Mouse (Mus musculus) layer of hippocampus, adult 9-11 months (tissue): ENCODE measurements around the gene Fam173b.

Experiments used
- DNase-seq: peaks from one replicate; pipeline ENCODE4 v3.0.0; 2022

The Fam173b gene

DNA sequence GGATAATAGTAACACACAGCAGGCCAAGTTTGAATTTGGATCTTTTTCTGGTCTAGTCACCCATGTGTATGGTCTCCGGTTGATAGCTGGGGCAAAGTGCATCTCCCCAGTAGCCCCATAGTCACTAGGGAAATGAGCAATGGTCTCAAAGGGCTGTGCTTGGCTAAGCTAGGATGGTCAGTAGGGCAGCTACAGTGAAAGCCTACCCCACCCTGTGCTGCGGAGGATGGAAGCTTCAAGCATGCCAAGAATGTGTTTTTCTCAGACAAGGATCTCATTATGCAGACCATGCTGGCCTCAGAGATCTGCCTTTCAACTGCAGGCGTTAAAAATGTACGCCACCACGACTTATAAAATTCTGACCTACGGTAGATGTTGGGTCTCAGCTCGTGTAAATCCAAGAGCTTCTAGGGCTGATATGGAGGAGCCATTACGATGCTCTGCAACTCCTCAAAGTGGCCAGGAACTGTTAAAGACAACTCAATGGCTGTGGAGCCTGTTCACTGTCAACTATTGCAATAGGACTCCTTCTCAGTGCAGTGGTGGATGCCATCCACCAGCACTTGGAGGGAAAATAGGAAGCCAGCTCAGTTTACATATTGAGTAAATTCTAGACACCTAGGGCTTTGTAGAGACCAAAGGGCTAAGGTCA is 12.5 kb upstream of the Fam173b start:
- no peak for DNase-seq

GRCm38 (mm10) chr15:31590176-31590575 is 11.5 kb upstream of the Fam173b start:
- no peak for DNase-seq

GRCm38 (mm10) chr15:31592531-31592930 is 9.1 kb upstream of the Fam173b start:
- DNase-seq: no peak

DNA sequence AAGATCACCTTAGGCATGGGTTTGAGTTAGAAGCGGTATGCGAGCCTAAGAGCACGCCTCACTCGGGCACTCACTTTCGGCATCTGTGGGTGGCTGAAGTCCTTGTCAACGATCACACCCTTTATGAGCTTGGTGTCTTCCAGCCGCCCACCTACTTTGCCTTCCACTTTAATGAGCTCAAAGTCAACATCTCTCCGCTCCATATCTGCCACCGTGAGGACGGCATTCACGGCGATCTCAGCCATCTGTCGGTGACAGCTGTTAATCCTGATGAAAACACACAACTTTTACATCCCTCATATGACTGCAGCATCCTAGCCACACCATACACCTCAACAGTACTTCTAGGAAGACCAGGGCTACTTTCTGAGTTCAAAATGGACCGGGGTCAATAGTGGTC is 7.4 kb upstream of the Fam173b start:
- no peak for DNase-seq

DNA sequence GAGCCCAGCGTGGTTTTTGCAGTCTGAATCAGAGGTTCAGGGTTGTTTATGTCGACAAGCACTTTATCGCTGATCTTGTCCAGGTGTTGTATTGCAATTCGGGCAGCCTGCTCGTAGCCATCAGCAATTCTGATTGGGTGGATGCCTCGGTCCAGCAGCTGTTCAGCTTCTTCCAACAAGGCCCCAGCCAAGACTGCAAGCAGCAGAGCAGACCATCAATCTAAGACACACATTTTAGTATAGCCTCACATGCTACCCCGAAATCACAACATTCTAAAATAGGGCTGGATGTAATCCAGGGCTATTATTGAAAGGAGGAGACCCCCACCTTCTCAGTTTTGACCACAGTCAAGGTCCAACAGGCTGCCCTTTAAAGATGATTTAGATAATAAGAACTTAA is 6.0 kb upstream of the Fam173b start:
- no peak for DNase-seq

DNA sequence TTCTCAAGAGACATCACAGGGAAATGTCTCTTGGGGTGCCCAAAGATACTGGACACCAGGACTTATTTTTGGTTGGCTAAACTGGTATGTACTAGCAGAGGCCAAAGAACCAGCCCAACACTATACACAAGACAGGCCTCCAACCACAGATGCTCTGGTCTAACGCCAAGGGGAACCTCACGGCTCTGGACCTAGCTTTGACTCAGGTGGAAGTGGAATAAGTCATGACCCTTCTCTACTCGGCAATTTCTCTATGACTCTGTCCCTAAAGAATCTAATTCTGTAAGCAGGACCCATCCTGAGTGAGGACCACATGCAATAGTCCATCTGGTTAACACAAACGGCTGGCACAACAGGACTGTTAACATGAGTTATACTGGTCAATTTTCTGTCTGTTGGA is 1.8 kb upstream of the Fam173b start:
- no peak for DNase-seq

DNA sequence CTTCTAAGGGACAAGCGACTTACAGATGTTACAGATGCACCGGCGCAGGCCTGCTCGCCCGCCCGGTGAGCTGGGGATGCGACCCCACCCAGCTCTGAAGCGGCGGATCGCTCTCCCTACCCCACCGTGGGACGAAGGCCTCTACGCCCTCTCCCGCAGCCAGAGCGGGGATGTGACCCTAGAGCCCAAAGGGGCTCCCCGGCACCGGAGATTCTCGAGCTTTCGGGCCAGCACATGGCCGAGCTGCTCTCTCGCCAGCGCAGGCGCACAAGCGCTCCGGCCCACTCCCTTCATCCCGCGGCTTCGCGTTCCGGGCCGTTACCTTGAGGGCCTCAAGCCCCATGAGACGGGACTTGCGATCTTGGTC is 390 bp upstream of the Fam173b start:
- DNase-seq: no peak

GRCm38 (mm10) chr15:31602426-31602825 is 774 bp downstream of the Fam173b start:
- peak; percentile 73 for DNase-seq

GRCm38 (mm10) chr15:31603113-31603512 is 1.5 kb downstream of the Fam173b start:
- no peak for DNase-seq

GRCm38 (mm10) chr15:31606821-31607220 is 5.2 kb downstream of the Fam173b start:
- DNase-seq: no peak

DNA sequence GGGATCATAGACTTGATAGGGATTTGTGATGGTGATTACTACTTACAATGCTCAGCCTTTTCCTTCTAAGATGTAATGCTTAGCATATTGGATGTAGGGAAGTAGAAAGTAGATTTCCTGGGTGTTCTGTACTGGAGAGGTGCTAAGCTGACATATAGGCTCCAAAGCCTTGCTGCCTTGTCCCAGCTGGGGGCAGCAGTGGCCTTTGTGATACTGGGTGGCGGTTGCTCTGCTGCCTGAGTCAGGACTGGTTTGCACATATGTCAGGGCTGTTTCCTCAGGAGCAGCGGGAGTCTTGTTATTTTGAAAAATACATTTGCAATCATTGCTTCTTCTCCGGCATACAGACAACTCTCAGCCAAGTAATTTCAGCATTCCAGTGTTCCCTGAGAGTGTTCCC is 9.4 kb downstream of the Fam173b start:
- no peak for DNase-seq

GRCm38 (mm10) chr15:31611976-31612375 is 10.3 kb downstream of the Fam173b start:
- DNase-seq: no peak

DNA sequence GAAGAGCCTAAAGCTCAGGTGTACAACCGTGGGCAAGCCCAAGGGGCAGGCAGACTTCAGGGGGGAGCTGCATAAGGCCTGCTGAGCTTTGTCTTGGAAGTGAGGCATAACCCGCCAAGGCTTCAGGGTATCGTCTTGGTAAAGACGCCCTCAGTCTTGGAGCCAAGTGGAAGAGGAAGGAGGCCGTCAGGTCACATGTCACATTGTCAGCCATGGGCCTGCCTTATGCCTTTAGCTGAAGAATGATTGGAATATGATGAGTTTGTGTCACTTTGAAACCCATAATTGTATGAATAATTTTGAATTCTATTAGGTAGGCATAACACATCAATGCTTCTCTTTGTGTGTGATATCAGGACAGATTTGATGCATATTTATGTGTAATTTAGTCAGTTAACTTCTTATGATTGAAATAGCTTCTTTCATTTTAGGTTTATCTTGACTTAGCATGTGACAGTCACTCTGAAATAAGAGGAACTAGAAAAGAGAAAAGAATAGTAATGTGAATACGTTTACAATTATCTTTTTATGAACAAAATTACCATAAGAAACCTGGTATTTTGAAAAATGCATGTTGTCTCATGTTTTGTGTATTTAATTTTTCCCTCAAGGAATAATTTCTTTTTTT is 12.3 kb downstream of the Fam173b start:
- no peak for DNase-seq

DNA sequence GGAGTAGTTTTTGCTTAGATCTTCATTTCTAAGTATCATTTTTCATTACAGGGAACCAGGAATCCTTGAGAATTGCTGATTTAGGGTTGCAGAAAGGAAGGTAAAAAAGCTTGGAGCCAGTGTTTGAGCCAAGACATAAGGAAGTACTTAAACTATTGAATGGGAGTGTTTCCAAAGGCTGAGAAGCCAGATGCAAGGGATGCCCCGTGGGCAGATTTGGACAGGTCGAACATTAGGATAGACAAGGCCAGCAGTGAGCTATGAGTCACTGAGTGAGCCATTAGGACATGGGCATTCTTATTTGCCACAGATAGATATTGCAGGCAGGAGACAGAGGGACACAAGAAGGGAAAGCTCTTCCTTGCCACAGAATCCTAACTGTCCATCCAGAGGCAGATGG is 13.0 kb downstream of the Fam173b start:
- DNase-seq: no peak

DNA sequence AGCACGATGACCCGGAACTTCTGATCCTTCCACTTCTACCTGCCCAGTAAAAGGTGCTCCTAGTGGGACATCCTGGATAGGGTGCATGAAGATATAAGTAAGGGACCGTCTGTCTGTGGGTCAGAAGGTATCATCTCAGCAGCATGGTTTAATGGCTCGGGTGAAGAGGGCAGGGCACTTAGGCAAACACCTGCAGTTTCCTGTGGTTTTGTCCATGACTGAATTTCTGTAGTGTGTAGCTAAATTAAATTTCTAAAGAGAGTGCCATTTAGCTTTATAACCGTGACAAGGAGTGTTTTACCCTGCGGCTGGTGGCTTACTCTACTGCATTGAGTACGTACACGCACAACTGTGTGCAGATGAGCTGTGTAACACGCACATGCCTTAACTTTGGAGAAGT is 15.6 kb downstream of the Fam173b start:
- no peak for DNase-seq

GRCm38 (mm10) chr15:31619521-31619920 is 17.9 kb downstream of the Fam173b start:
- DNase-seq: no peak

GRCm38 (mm10) chr15:31627277-31628154 is 25.9 kb downstream of the Fam173b start:
- DNase-seq: no peak

DNA sequence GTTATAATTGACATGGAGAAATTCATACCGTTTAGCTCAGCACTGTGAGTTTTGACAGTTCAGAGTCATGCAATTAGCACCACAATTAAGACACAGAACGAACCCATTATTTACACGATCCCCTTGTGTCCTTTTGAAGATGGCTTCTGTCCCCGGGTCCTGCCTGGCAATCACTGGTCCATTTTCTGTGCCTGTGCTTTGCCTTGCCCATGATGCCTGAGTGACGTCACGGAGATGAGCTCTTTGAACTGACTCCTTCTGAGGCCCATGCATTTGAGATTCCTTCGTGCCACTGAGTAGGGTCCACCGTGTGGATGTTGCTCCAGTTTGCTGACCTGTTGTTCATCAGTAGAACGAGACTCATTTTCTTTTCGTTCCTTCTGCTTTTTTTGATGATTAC is 26.5 kb downstream of the Fam173b start:
- DNase-seq: no peak

DNA sequence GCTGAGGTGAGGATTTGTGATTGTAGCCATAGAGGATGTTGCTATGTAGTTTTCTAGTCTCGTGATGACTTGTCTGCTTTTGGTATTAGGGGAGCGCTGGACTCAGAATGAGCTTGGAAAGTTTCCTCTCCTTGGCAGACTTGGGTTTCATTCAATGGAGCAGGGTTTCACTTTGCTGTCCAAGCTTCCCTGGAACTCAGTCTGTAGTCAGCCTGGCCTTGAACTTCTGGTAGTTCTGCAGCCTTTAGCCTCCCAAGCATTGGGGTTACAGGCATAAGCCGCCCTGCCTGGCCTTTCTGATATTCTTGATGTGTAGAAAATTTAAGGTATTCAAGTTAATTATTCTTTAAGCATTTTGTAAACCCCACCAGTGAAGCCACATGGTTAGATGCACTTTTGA is 27.9 kb downstream of the Fam173b start:
- DNase-seq: no peak

DNA sequence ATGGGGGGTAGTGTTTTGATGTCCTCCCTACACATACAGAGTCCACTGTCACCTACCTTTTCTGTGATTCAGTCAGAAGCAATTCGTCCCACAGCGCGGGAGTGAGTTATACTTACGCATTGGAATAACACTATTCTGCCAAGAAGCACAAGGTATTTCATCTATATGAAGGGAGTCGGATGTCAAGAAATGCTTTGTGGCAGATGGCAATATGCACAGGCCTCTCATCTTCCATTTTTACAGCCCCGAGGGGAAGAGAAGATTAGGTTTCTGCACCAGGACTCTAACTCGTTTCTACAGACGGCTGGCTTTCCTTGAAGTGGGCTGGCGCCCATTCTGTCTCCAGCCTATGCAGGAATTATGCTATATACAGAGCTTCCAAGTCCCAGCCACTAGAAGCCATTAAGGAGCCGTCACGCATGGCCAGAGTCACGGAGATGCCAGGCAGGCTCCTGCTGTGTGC is 29.8 kb downstream of the Fam173b start:
- DNase-seq: no peak

DNA sequence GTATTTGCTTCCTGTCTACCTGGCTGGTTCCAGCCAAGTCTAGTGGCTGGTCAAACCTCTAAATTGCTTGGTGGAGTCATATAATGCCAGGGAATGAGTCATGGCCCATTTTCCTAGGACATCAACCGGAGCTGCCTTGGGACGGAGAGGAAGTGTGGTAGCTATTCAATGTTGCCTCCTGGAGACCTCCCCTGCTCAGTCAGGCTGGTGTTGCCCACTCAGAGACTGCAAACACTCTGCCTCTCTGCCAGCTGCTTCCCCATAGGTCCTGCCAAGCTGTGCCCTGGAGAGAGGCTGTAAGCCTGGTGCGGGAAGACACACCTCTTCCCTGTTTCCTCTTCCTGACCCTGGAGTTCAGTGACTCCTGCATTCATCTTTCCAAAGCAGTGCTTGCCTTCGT is 30.8 kb downstream of the Fam173b start:
- DNase-seq: no peak

GRCm38 (mm10) chr15:31634582-31634981 is 32.9 kb downstream of the Fam173b start:
- DNase-seq: peak; percentile 93

- no peak for DNase-seq
Observed at GRCm38 (mm10) chr15:31636091-31636595, 34.5 kb downstream of the Fam173b start.

GRCm38 (mm10) chr15:31647225-31647624 is 45.6 kb downstream of the Fam173b start:
- DNase-seq: no peak
